Mouse (Mus musculus): ENCODE results near the gene Ggta1. TPM values are rescaled to one million over a fixed set of nuclear protein-coding genes. Genes with fewer than 3 reads are reported as not detected.

The Ggta1 gene
- polyA plus RNA-seq, 2 experiments = 6.3 to 7.6 TPM

- Histone ChIP-seq H3K27ac (no peak overlapping the region), H3K36me3 (replicated peaks; ENCODE audit: control insufficient read depth, insufficient read depth, low read depth) (no peaks in the 10 kb centered on the region; the same call in 1 of the 2 replicates), H3K9ac (replicated peaks) (no peak overlapping the region), H3K9me3 (ENCODE audit: control insufficient read depth, low read length) (no peaks in the 10 kb centered on the region), H3K27me3 (ENCODE audit: control insufficient read depth, insufficient read depth, low read length) (no peaks in the 10 kb centered on the region), H3K4me2 (ENCODE audit: low read depth) (no peak overlapping the region), H3K4me1 (replicated peaks; ENCODE audit: control insufficient read depth in 2 of 2, insufficient read depth in 2 of 2, low read length in 1 of 2) (peaks cover 38 to 79% of the 10 kb centered on the region in 2 experiments), H3K4me3 (ENCODE audit: insufficient read depth in 1 of 2, low read depth in 2 of 2, low read length in 2 of 2) (no peak overlapping the region)
- TF ChIP-seq CTCF (IDR thresholded peaks at IDR 0.05; ENCODE audit: low read depth) (no peak), EP300 (IDR thresholded peaks at IDR 0.05; ENCODE audit: low read depth) (no peak)
- DNase-seq (ENCODE audit: low read depth in 3 of 3, low spot score in 3 of 3) (no peak), ATAC-seq (ENCODE audit: insufficient read depth) (no peak)
- 40% methylated on average over 7 of the region's 7 CpGs for WGBS (ENCODE audit: insufficient replicate concordance)
Observed at GRCm38 (mm10) chr2:35448215-35448913, 14.7 kb downstream of the Ggta1 start.

- Histone ChIP-seq H3K9ac (replicated peaks) (no peak overlapping the region), H3K4me3 (ENCODE audit: insufficient read depth in 1 of 2, low read depth in 2 of 2, low read length in 2 of 2) (no peak overlapping the region), H3K27me3 (ENCODE audit: control insufficient read depth, insufficient read depth, low read length) (no peaks in the 10 kb centered on the region), H3K36me3 (replicated peaks; ENCODE audit: control insufficient read depth, insufficient read depth, low read depth) (no peaks in the 10 kb centered on the region; the same call in 1 of the 2 replicates), H3K4me2 (ENCODE audit: low read depth) (no peak overlapping the region), H3K9me3 (ENCODE audit: control insufficient read depth, low read length) (no peaks in the 10 kb centered on the region), H3K4me1 (replicated peaks; ENCODE audit: control insufficient read depth in 2 of 2, insufficient read depth in 2 of 2, low read length in 1 of 2) (peaks cover 38 to 72% of the 10 kb centered on the region in 2 experiments), H3K27ac (no peak overlapping the region)
- no peak for DNase-seq (ENCODE audit: low read depth in 3 of 3, low spot score in 3 of 3)
- ATAC-seq (ENCODE audit: insufficient read depth) = no peak
- TF ChIP-seq EP300 (IDR thresholded peaks at IDR 0.05; ENCODE audit: low read depth) = no peak
- no peak for TF ChIP-seq CTCF (IDR thresholded peaks at IDR 0.05; ENCODE audit: low read depth)
- WGBS (ENCODE audit: insufficient replicate concordance) = 71% methylated on average over 7 of the region's 7 CpGs
Observed at GRCm38 (mm10) chr2:35447453-35447852, 15.6 kb downstream of the Ggta1 start.

GRCm38 (mm10) chr2:35446798-35447197, 16.2 kb downstream of the Ggta1 start:
- 40% methylated on average over 8 of the region's 8 CpGs for WGBS (ENCODE audit: insufficient replicate concordance)
- H3K4me2 ChIP-seq (ENCODE audit: low read depth) = no peak overlapping the region
- DNase-seq (ENCODE audit: low read depth in 3 of 3, low spot score in 3 of 3) = no peak
- H3K27ac ChIP-seq = no peak overlapping the region
- H3K9ac ChIP-seq (replicated peaks) = no peak overlapping the region
- H3K4me1 ChIP-seq (replicated peaks; ENCODE audit: control insufficient read depth in 2 of 2, insufficient read depth in 2 of 2, low read length in 1 of 2) = peaks cover 32 to 65% of the 10 kb centered on the region in 2 experiments
- no peak overlapping the region for H3K4me3 ChIP-seq (ENCODE audit: insufficient read depth in 1 of 2, low read depth in 2 of 2, low read length in 2 of 2)
- H3K27me3 ChIP-seq (ENCODE audit: control insufficient read depth, insufficient read depth, low read length) = no peaks in the 10 kb centered on the region
- TF ChIP-seq CTCF (IDR thresholded peaks at IDR 0.05; ENCODE audit: low read depth) = no peak
- H3K36me3 ChIP-seq (replicated peaks; ENCODE audit: control insufficient read depth, insufficient read depth, low read depth) = no peaks in the 10 kb centered on the region; the same call in 1 of the 2 replicates
- H3K9me3 ChIP-seq (ENCODE audit: control insufficient read depth, low read length) = no peaks in the 10 kb centered on the region
- no peak for ATAC-seq (ENCODE audit: insufficient read depth)

GRCm38 (mm10) chr2:35446300-35446699, 16.7 kb downstream of the Ggta1 start:
- Histone ChIP-seq H3K27me3 (ENCODE audit: control insufficient read depth, insufficient read depth, low read length) (no peaks in the 10 kb centered on the region), H3K27ac (no peak overlapping the region), H3K9me3 (ENCODE audit: control insufficient read depth, low read length) (no peaks in the 10 kb centered on the region), H3K4me1 (replicated peaks; ENCODE audit: control insufficient read depth in 2 of 2, insufficient read depth in 2 of 2, low read length in 1 of 2) (peaks cover 27 to 60% of the 10 kb centered on the region in 2 experiments), H3K4me3 (ENCODE audit: insufficient read depth in 1 of 2, low read depth in 2 of 2, low read length in 2 of 2) (no peak overlapping the region), H3K9ac (replicated peaks) (no peak overlapping the region), H3K4me2 (ENCODE audit: low read depth) (no peak overlapping the region), H3K36me3 (replicated peaks; ENCODE audit: control insufficient read depth, insufficient read depth, low read depth) (no peaks in the 10 kb centered on the region)
- no peak for DNase-seq (ENCODE audit: low read depth in 3 of 3, low spot score in 3 of 3)
- 51% methylated on average over 5 of the region's 5 CpGs for WGBS (ENCODE audit: insufficient replicate concordance)
- no peak for ATAC-seq (ENCODE audit: insufficient read depth)
- TF ChIP-seq EP300 (IDR thresholded peaks at IDR 0.05; ENCODE audit: low read depth) (no peak), CTCF (IDR thresholded peaks at IDR 0.05; ENCODE audit: low read depth) (no peak)

- H3K27ac ChIP-seq = no peak overlapping the region
- no peak for DNase-seq (ENCODE audit: low read depth in 3 of 3, low spot score in 3 of 3)
- no peak for ATAC-seq (ENCODE audit: insufficient read depth)
- H3K9me3 ChIP-seq (ENCODE audit: control insufficient read depth, low read length) = no peaks in the 10 kb centered on the region
- H3K9ac ChIP-seq (replicated peaks) = no peak overlapping the region
- 66% methylated on average over 7 of the region's 7 CpGs for WGBS (ENCODE audit: insufficient replicate concordance)
- H3K36me3 ChIP-seq (replicated peaks; ENCODE audit: control insufficient read depth, insufficient read depth, low read depth) = no peaks in the 10 kb centered on the region
- no peak for TF ChIP-seq CTCF (IDR thresholded peaks at IDR 0.05; ENCODE audit: low read depth)
- no peak for TF ChIP-seq EP300 (IDR thresholded peaks at IDR 0.05; ENCODE audit: low read depth)
- no peak overlapping the region for H3K4me3 ChIP-seq (ENCODE audit: insufficient read depth in 1 of 2, low read depth in 2 of 2, low read length in 2 of 2)
- no peaks in the 10 kb centered on the region for H3K27me3 ChIP-seq (ENCODE audit: control insufficient read depth, insufficient read depth, low read length)
- H3K4me1 ChIP-seq (replicated peaks; ENCODE audit: control insufficient read depth in 2 of 2, insufficient read depth in 2 of 2, low read length in 1 of 2) = peaks cover 20 to 55% of the 10 kb centered on the region in 2 experiments
- H3K4me2 ChIP-seq (ENCODE audit: low read depth) = no peak overlapping the region
Observed at GRCm38 (mm10) chr2:35445610-35446009, 17.4 kb downstream of the Ggta1 start.
